Mouse (Mus musculus) mammary gland, adult 2 months (tissue): ENCODE measurements around the gene Speer4c. TPM values are rescaled to one million over a fixed set of nuclear protein-coding genes. Genes with fewer than 3 reads are reported as not detected.

Experiments
- polyA plus RNA-seq: library from polyadenylated mRNA; depleted of rRNA; stranded (reverse); fragments of >200 nt; gene quantifications from 2 replicates; pipeline ENCODE4 v1.2.3, GENCODE M21; 2012; ENCODE audit warnings: low replicate concordance; rRNA removed

Speer4c gene
- not detected in 2 replicates for polyA plus RNA-seq

GRCm38 (mm10) chr5:15714171-15714570, at the start of gene Speer4c:
Gene Speer4c (minus strand): TSS chr5:15714271.

Other genes with a start within 250 kb of the Speer4c start
- 0.11 and 0.16 TPM in 2 replicates for gene Gm21149, start 237.7 kb downstream of the Speer4c start, polyA plus RNA-seq
- 0.13 and 0.40 TPM in 2 replicates for gene Gm21190, start 185.0 kb downstream of the Speer4c start, polyA plus RNA-seq
- 0.19 TPM in 1 of 2 replicates, not detected in the other for gene Gm21083, start 136.9 kb downstream of the Speer4c start, polyA plus RNA-seq
- 0.10 and 0.17 TPM in 2 replicates for gene Speer4d, start 95.2 kb downstream of the Speer4c start, polyA plus RNA-seq
- not detected in 2 replicates for gene 4930572O03Rik, start 57.2 kb downstream of the Speer4c start, polyA plus RNA-seq
- gene Cacna2d1, start 220.4 kb upstream of the Speer4c start, polyA plus RNA-seq, result 1.6 and 13.2 TPM in 2 replicates